8 mouse cellular contexts compared by ENCODE assay signal in genomic region chr10:62664963-62665590, GRCm38 (mm10). TPM values are rescaled to one million over a fixed set of nuclear protein-coding genes. Genes with fewer than 3 reads are reported as not detected.
DNase-seq lines count a peak whose midpoint lies in the region; ATAC-seq and TF ChIP-seq lines count a peak whose summit lies in the region.

No protein-coding gene starts in this region.

- H3K9ac ChIP-seq in limb, embryonic 12.5 days (replicated peaks), result no peak overlapping the region

- WGBS in limb, embryonic 12.5 days, result 58% methylated on average over 27 of the region's 27 CpGs

- H3K9me3 ChIP-seq in limb, embryonic 12.5 days, result no peaks in the 10 kb centered on the region

- H3K36me3 ChIP-seq in limb, embryonic 12.5 days, result no peaks in the 10 kb centered on the region

- H3K27ac ChIP-seq in limb, embryonic 12.5 days, result no peak overlapping the region

- intact Hi-C loops in heart, postnatal 10 days (cut with DNase I), result no loop called here

- no peak overlapping the region for H3K4me3 ChIP-seq in limb, embryonic 12.5 days (replicated peaks)

- peak; percentile 20 for DNase-seq in embryo, embryonic 11 days
- no peak for DNase-seq in embryo, embryonic 9.5 days (ENCODE audit: extremely low spot score)
- DNase-seq in brain, embryonic 14.5 days (ENCODE audit: low read depth), result peak; percentile 6
- DNase-seq in heart, postnatal 10 days, result peak; percentile 72 to 81
- peak; percentile 76 for DNase-seq in naive thymus-derived CD4-positive, alpha-beta T cell, adult 2 months (ENCODE audit: low read depth)
- DNase-seq in c-Kit-positive CD71-positive TER-119-positive erythroid progenitor cells, embryonic 14.5 days (ENCODE audit: low spot score), result no peak
- DNase-seq in urinary bladder, adult 2 months (ENCODE audit: low spot score), result no peak

- no peaks in the 10 kb centered on the region for H3K4me1 ChIP-seq in limb, embryonic 12.5 days (replicated peaks)

- TF ChIP-seq CTCF in brain, embryonic 14.5 days (IDR thresholded peaks at IDR 0.05; ENCODE audit: borderline replicate concordance, extremely low read depth, insufficient read depth, insufficient read length), result no peak

- H3K27me3 ChIP-seq in limb, embryonic 12.5 days, result no peaks in the 10 kb centered on the region

- no peak for ATAC-seq in limb, embryonic 12.5 days (ENCODE audit: insufficient number of reproducible peaks, insufficient read depth, low FRiP score, low TSS enrichment, low read depth)

- no peak for TF ChIP-seq POLR2A in brain, embryonic 14.5 days (IDR thresholded peaks at IDR 0.05; ENCODE audit: borderline replicate concordance, extremely low read depth, insufficient read depth, insufficient read length, poor library complexity, severe bottlenecking)

- peak overlapping the region; percentile 34 for H3K4me2 ChIP-seq in limb, embryonic 12.5 days

RNA-seq across cellular contexts. Expression of gene Ddx50, which starts 14.1 kb away (rescaled TPM):
- 63.0 and 66.6 TPM in 2 replicates for polyA plus RNA-seq in brain, embryonic 14.5 days (2012; rRNA removed)
- total RNA-seq in heart, postnatal 10 days (2021), result 10 to 100 TPM; 78.8 to 80.0 TPM
- polyA plus RNA-seq in limb, embryonic 12.5 days (2016; fragmentation: Nextera tagmentation; extraction: Ambion mirVana), result 178 and 180 TPM in 2 replicates
- 85.8 and 88.3 TPM in 2 replicates for polyA plus RNA-seq in urinary bladder, adult 2 months (2012; rRNA removed)

Comparison
In these comparisons a context has a peak if more than half of its experiments do, and no peak if none do; other contexts are left out.
1. DNase-seq: peak in embryo, embryonic 11 days (single experiment), brain, embryonic 14.5 days (single experiment), heart, postnatal 10 days (2 of 2) and naive thymus-derived CD4-positive, alpha-beta T cell, adult 2 months (single experiment); none in embryo, embryonic 9.5 days (single experiment), c-Kit-positive CD71-positive TER-119-positive erythroid progenitor cells, embryonic 14.5 days (single experiment) and urinary bladder, adult 2 months (single experiment).